Mouse (Mus musculus): ENCODE measurements around the gene Ptprh. TPM values are rescaled to one million over a fixed set of nuclear protein-coding genes. Genes with fewer than 3 reads are reported as not detected.

The Ptprh gene
- polyA plus RNA-seq (2015; fragmentation: Nextera tagmentation; extraction: Ambion mirVana), result 0.13 and 0.31 TPM in 2 replicates

DNA sequence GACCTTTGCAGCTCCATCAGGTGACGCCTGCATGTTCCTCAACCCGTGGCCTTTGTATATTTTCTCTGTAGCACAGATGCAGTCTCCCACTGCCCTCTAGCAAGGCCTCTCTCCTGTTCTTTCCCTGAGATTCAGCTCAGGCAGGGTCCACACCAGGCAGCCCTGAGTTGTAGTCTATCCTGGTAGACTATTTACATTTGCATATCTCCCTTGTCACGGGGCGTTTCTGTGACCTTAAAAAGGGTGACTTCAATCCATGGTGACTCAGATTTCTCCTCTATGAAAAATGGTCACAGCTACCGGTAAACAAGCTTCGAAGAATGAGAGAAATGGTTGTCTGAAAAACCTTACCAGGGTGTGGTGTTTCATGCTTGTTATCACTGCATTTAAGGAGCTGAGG is at the start of gene Ptprh:
Gene Ptprh, minus strand, starts transcription at position 169 of the 400 bp plus-strand sequence.
- no peak for TF ChIP-seq CTCF (IDR thresholded peaks at IDR 0.05; ENCODE audit: low read depth)
- DNase-seq (ENCODE audit: low spot score), result no peak
- ATAC-seq (replicated peaks; ENCODE audit: low FRiP score, low read depth), result no peak
- no peak within 1 kb of the TSS for H3K27ac ChIP-seq
- H3K4me3 ChIP-seq (replicated peaks; ENCODE audit: low read depth, low read length), result no peak within 1 kb of the TSS
- H3K9ac ChIP-seq (ENCODE audit: low read depth, low read length), result no peak within 1 kb of the TSS
- H3K9me3 ChIP-seq (replicated peaks; ENCODE audit: low read length), result no peaks in the 10 kb centered on the region
- 75% methylated on average over 6 of the region's 6 CpGs for WGBS
- no peaks in the 10 kb centered on the region for H3K36me3 ChIP-seq (ENCODE audit: insufficient read depth, low read length)
- no peaks in the 10 kb centered on the region for H3K4me1 ChIP-seq (replicated peaks; ENCODE audit: insufficient read depth, low read length)
- H3K4me2 ChIP-seq (ENCODE audit: low read length), result no peak within 1 kb of the TSS
- H3K27me3 ChIP-seq (ENCODE audit: insufficient read depth, low read length), result no peaks in the 10 kb centered on the region

DNA sequence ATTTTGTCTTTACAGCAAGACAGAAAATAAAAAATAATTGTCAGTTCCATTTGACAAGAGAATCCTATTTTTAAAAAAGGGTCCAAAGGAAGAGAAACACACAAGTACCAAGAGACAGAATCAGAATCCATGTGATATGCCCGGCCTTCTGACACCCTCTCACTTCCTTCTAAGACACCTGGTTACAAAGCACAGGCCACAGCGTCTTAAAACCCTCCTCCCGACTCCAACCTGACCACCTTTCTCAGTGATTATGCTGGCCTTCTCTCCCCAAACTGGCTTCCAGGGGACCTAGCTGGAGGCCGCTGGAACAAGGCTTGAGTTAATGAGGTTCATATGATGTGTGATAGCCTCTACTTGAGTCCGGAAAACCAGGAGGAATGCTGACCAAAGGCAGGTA is 49.5 kb upstream of the Ptprh start:
- H3K27ac ChIP-seq, result no peak overlapping the region
- TF ChIP-seq CTCF (IDR thresholded peaks at IDR 0.05; ENCODE audit: low read depth), result no peak

DNA sequence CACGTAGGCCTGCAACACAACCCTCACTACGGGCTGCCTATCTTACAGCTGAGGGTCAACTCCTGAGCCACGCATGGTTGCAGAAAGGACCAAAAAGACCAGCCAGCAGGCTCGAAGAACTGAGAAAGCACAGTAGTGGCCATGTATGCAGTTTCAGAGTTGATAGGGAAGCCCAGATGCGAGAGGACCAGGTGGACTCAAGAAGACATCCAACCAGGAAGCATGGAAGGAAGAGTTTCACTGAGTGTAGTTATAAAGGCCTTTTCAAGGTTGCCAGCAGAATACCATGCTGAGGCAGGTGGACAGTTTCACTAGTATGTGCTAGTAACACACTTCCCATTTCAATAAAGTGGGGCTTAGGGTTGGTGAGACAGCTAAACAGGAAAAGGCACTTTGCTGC is 48.9 kb upstream of the Ptprh start:
- H3K4me1 ChIP-seq (replicated peaks; ENCODE audit: insufficient read depth, low read length), result peaks cover 23% of the 10 kb centered on the region; the same call in 1 of the 2 replicates
- no peak for DNase-seq (ENCODE audit: low spot score)
- H3K27me3 ChIP-seq (ENCODE audit: insufficient read depth, low read length), result no peaks in the 10 kb centered on the region
- 86% methylated on average over 5 of the region's 5 CpGs for WGBS
- no peak overlapping the region for H3K4me2 ChIP-seq (ENCODE audit: low read length)
- no peak for ATAC-seq (replicated peaks; ENCODE audit: low FRiP score, low read depth)
- no peaks in the 10 kb centered on the region for H3K9me3 ChIP-seq (replicated peaks; ENCODE audit: low read length)
- H3K9ac ChIP-seq (ENCODE audit: low read depth, low read length), result no peak overlapping the region
- 0 out of 2 replicates have a peak, but pooled peaks cover 3% of the 10 kb centered on the region for H3K36me3 ChIP-seq (ENCODE audit: insufficient read depth, low read length)
- H3K27ac ChIP-seq, result no peak overlapping the region
- H3K4me3 ChIP-seq (replicated peaks; ENCODE audit: low read depth, low read length), result no peak overlapping the region
- no peak for TF ChIP-seq CTCF (IDR thresholded peaks at IDR 0.05; ENCODE audit: low read depth)

More for the DNA sequence above, 49.5 kb upstream of the Ptprh start:
- H3K4me1 ChIP-seq (replicated peaks; ENCODE audit: insufficient read depth, low read length), result peaks cover 23% of the 10 kb centered on the region; the same call in 1 of the 2 replicates
- H3K36me3 ChIP-seq (ENCODE audit: insufficient read depth, low read length), result 0 out of 2 replicates have a peak, but pooled peaks cover 3% of the 10 kb centered on the region
- 83% methylated on average over 5 of the region's 5 CpGs for WGBS
- H3K9ac ChIP-seq (ENCODE audit: low read depth, low read length), result no peak overlapping the region
- ATAC-seq (replicated peaks; ENCODE audit: low FRiP score, low read depth) (no peak), DNase-seq (ENCODE audit: low spot score) (no peak)
- H3K4me2 ChIP-seq (ENCODE audit: low read length), result no peak overlapping the region
- H3K27me3 ChIP-seq (ENCODE audit: insufficient read depth, low read length), result no peaks in the 10 kb centered on the region
- no peak overlapping the region for H3K4me3 ChIP-seq (replicated peaks; ENCODE audit: low read depth, low read length)
- no peaks in the 10 kb centered on the region for H3K9me3 ChIP-seq (replicated peaks; ENCODE audit: low read length)

DNA sequence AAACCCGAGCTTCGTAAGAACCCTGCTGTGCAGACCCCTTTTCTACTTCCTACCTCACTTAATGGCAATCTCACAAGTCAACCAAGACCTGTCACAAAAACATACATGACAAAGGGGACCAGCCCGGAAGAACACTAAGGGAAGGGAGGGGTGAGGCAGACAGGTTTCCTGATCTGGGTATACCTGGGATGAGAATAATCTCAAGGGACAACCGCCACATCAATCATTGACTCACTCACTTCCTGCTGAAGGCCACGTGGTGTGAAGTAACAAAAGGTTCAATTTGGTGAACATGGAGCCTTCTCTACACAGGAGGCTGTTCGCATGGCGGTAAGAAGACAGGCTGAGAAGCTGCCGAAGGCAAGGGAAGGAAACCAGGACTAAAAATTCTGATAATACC is 47.7 kb upstream of the Ptprh start:
- H3K9ac ChIP-seq (ENCODE audit: low read depth, low read length), result no peak overlapping the region
- DNase-seq (ENCODE audit: low spot score) (no peak), ATAC-seq (replicated peaks; ENCODE audit: low FRiP score, low read depth) (no peak)
- no peak overlapping the region for H3K4me2 ChIP-seq (ENCODE audit: low read length)
- 69% methylated on average over 8 of the region's 8 CpGs for WGBS
- H3K27ac ChIP-seq, result no peak overlapping the region
- peaks cover 5% of the 10 kb centered on the region; the same call in 1 of the 2 replicates for H3K36me3 ChIP-seq (ENCODE audit: insufficient read depth, low read length)
- H3K27me3 ChIP-seq (ENCODE audit: insufficient read depth, low read length), result no peaks in the 10 kb centered on the region
- peaks cover 14% of the 10 kb centered on the region; the same call in 1 of the 2 replicates for H3K4me1 ChIP-seq (replicated peaks; ENCODE audit: insufficient read depth, low read length)
- no peaks in the 10 kb centered on the region for H3K9me3 ChIP-seq (replicated peaks; ENCODE audit: low read length)
- no peak for TF ChIP-seq CTCF (IDR thresholded peaks at IDR 0.05; ENCODE audit: low read depth)
- H3K4me3 ChIP-seq (replicated peaks; ENCODE audit: low read depth, low read length), result no peak overlapping the region

DNA sequence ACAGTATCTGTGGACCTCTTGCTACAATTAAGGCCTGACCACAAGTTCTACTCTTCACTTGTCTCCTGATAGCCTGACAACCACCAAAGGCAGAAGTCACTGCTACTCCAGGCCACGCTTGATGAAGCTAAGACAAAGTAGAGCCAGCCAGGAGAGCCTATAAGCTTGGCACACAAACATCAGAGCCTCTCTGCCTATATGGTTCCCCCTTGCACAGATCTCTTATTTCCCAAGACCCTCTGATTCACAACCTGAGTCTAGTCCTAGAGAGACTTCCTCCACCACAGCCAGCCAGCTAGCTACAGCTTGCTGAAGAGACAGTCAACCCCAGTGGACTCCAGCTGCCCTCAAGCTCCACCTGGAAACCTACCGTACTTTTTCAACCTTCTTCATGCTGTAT is 44.2 kb upstream of the Ptprh start:
- DNase-seq (ENCODE audit: low spot score) (no peak), ATAC-seq (replicated peaks; ENCODE audit: low FRiP score, low read depth) (no peak)
- no peaks in the 10 kb centered on the region for H3K9me3 ChIP-seq (replicated peaks; ENCODE audit: low read length)
- no peak overlapping the region for H3K27ac ChIP-seq
- no peak for TF ChIP-seq CTCF (IDR thresholded peaks at IDR 0.05; ENCODE audit: low read depth)
- no peaks in the 10 kb centered on the region for H3K27me3 ChIP-seq (ENCODE audit: insufficient read depth, low read length)
- 89% methylated on average over 2 of the region's 2 CpGs for WGBS
- no peak overlapping the region for H3K4me2 ChIP-seq (ENCODE audit: low read length)
- no peak overlapping the region for H3K9ac ChIP-seq (ENCODE audit: low read depth, low read length)
- H3K4me3 ChIP-seq (replicated peaks; ENCODE audit: low read depth, low read length), result no peak overlapping the region
- no peaks in the 10 kb centered on the region for H3K4me1 ChIP-seq (replicated peaks; ENCODE audit: insufficient read depth, low read length)
- H3K36me3 ChIP-seq (ENCODE audit: insufficient read depth, low read length), result peaks cover 24% of the 10 kb centered on the region

DNA sequence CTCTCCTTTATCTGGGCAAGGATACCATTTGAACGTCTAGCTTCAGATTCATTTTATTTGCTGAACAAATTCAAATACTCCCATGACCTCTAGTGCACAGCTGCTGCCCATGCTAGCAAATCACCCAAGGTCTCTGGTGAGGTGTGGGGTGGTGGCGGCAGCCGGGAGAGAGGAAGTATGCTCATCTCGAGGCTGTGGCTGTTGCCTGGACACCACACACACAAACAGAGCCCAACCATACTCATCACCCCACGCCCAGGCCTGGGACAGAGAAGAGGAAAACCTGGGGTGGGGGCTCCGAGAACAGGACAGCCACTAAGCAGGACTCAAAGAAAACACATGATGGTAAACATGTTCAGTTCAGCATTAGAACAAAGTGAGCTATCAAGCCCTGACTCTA is 43.5 kb upstream of the Ptprh start:
- DNase-seq (ENCODE audit: low spot score), result no peak
- H3K27ac ChIP-seq, result no peak overlapping the region
- H3K36me3 ChIP-seq (ENCODE audit: insufficient read depth, low read length), result peaks cover 30% of the 10 kb centered on the region
- no peaks in the 10 kb centered on the region for H3K9me3 ChIP-seq (replicated peaks; ENCODE audit: low read length)
- TF ChIP-seq CTCF (IDR thresholded peaks at IDR 0.05; ENCODE audit: low read depth), result no peak
- H3K4me2 ChIP-seq (ENCODE audit: low read length), result no peak overlapping the region
- ATAC-seq (replicated peaks; ENCODE audit: low FRiP score, low read depth), result no peak
- no peaks in the 10 kb centered on the region for H3K4me1 ChIP-seq (replicated peaks; ENCODE audit: insufficient read depth, low read length)
- 48% methylated on average over 6 of the region's 6 CpGs for WGBS
- no peak overlapping the region for H3K4me3 ChIP-seq (replicated peaks; ENCODE audit: low read depth, low read length)
- H3K9ac ChIP-seq (ENCODE audit: low read depth, low read length), result no peak overlapping the region
- H3K27me3 ChIP-seq (ENCODE audit: insufficient read depth, low read length), result no peaks in the 10 kb centered on the region

DNA sequence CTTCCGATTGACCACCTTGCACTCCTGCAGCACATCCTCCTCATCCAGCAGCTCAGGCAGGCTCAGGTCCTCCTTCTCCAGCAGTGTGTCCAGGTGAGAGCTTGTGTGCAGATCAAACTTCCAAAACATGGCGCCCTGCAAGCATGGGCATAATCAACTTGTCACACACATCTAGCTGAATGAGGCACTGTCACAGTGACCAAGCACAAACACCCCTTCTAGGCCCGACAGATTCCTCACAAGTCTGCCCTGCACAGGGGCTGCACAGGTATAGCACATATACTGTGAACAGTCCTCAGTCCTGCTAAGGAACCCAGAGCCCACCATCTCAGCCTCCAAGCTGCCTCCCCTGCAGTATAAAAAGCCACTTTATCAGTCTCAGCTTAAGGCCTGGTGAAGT is 43.0 kb upstream of the Ptprh start:
- no peak for DNase-seq (ENCODE audit: low spot score)
- H3K27me3 ChIP-seq (ENCODE audit: insufficient read depth, low read length), result no peaks in the 10 kb centered on the region
- 80% methylated on average over 3 of the region's 3 CpGs for WGBS
- no peak for ATAC-seq (replicated peaks; ENCODE audit: low FRiP score, low read depth)
- no peaks in the 10 kb centered on the region for H3K4me1 ChIP-seq (replicated peaks; ENCODE audit: insufficient read depth, low read length)
- no peak overlapping the region for H3K4me3 ChIP-seq (replicated peaks; ENCODE audit: low read depth, low read length)
- H3K27ac ChIP-seq, result no peak overlapping the region
- TF ChIP-seq CTCF (IDR thresholded peaks at IDR 0.05; ENCODE audit: low read depth), result no peak
- H3K9me3 ChIP-seq (replicated peaks; ENCODE audit: low read length), result no peaks in the 10 kb centered on the region
- H3K36me3 ChIP-seq (ENCODE audit: insufficient read depth, low read length), result peaks cover 34% of the 10 kb centered on the region
- H3K4me2 ChIP-seq (ENCODE audit: low read length), result no peak overlapping the region
- no peak overlapping the region for H3K9ac ChIP-seq (ENCODE audit: low read depth, low read length)

Data from kidney, postnatal 0 days (tissue).